Mouse (Mus musculus): ENCODE results near the gene Vrk3.

DNA sequence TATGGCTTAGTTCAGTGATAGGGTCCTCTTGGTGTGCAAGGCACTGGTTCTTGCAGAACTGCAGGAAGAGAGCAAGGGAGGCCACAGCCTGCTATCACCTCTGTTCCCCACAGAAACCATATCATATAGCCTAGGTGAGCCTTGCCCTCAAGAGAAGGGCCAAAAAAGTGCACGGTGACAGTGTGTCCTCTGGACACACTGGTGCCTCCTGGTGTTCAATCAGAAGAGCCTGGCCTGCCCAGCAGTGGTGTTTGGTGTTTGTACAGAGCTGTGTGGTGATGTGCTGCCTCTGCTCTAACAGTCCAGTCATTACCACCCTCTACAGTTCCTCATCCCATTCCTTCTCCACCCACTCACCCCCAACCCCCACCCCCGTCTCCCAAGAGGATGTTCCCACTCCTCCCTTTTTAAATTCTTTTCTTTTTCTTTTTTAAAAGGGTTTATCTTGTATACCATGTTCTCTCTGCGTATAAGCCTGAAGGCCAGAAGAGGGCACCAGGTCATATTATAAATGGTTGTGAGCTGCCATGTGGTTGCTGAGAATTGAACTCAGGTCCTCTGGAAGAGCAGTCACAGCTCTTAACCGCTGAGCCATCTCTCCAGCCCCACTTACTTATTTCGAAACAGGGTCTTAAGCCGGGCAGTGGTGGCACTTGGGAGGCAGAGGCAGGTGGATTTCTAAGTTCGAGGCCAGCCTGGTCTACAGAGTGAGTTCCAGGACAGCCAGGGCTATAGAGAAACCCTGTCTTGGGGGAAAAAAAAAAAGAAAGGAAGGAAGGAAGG, 73.6 kb downstream of the Vrk3 start:
- TF ChIP-seq CTCF (IDR thresholded peaks at IDR 0.05; ENCODE audit: low read depth) (peak; percentile 61), EP300 (IDR thresholded peaks at IDR 0.05; ENCODE audit: low read depth) (no peak)
